Mouse (Mus musculus) layer of hippocampus, adult 18-20 months (tissue): ENCODE data around the gene Ppia. TPM values are rescaled to one million over a fixed set of nuclear protein-coding genes. Genes with fewer than 3 reads are reported as not detected.
A peak's percentile ranks its signal among the peaks of the same experiment; 100 is the strongest.
"Not testable (repeated sequence)": the region's sequence is repeated elsewhere in the genome, so short reads cannot be mapped to it uniquely, and the experiment has no call there.

ENCODE experiments used
- DNase-seq, 2 experiments: peaks; one replicate each; pipeline ENCODE4 v3.0.0; 2022; ENCODE audit warnings: low spot score in 2 of 2
- long read RNA-seq: library from polyadenylated mRNA; stranded (forward); transcript quantifications from one replicate; pipeline ENCODE4 v2.0.0, GENCODE M21; 2021
- total RNA-seq, 2 experiments: library from RNA; stranded (reverse); gene quantifications; 2 replicates each; pipeline ENCODE4 v1.2.3; 2021

Gene Ppia
- total RNA-seq, result 1,000 to 10,000 TPM; 1,682 to 1,687 TPM
- long read RNA-seq, transcript Ppia-202 (5 exons, 1,170 nt), result major isoform, 657 of 677 reads
- long read RNA-seq, partial matches to known transcripts, result 10 of 677 reads
- long read RNA-seq, other reads (novel, unspliced or antisense), result 7 of 677 reads

DNA sequence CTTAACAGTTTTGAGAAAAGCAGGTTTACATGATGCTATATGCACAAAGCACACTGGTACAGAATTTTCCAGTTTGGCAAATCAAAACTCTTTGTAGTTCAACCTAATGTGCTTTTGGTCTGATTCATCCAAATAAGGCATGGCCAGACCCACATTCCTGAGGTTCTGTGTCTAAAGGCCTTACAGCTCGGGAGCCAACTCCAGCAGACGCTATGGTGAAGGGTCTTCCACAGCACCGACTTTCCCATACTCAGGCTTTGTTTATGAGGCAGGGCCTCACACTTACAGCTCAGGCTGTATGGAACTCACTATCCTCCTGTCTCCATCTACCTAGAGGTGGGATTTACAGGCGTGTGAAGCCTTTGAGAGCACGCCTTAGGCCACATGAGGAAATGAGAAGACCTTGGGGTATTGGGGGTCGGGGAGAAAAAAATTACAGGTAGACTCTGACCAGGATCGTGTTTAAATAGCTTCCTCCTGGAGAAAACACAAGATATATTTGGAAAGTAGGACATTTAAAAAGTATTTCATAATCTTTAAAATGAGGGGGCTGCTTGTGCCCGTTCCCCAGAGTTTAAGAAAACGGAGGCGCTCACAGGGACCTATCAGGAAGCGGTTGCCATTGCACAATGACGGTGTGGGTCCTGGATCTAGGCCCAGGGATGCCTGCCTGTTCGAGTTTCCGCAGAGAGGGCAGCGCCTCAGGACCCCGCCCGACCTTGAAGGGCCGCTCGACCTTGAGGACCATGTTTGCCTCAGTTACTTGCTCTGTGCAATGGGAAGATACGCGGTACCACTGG, at the start of gene Ppia:
Gene Ppia (plus strand): TSS at position 693 of the 800 bp plus-strand sequence.
- DNase-seq, result peak in 1 of 2 experiments; percentile 40

DNA sequence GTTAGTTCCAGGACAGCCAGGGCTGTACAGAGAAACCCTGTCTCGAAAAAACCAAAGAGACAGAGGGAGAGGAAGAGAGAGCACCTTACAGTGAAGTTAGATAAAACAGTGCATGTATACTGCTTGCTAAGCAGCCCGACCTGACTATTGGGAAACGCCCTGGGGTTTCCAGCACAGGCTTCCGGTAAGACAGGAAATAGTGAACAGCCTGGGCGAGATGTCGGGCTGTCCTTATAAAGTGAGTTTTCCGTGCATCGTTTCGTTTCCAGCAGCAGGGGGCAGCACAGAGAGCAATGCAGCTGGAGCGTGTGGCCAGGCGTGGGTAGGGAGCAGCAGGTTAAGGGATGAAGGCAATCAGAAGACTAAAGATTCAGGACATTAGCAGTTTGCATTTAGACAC, 49.4 kb upstream of the Ppia start:
- DNase-seq, result peak; percentile 25 to 65

DNA sequence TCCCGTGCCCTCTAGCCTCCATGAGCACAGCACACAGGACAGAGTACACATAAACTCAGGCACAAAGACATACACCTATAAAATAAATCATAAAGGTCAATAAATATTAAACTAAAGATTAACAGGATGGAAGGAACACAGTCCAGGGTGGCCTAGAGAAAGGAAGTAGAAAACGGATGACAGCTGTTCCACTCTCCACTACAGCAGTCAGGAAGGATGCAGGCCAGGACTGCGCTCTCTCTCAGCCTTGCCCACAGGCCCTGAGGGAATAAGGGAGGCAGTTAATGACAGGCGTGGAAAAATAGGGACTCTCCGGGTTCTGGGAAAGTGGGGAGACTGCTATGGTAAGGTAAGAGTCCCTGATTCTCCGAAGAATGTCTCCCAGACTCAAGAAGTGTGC, 48.8 kb upstream of the Ppia start:
- no peak for DNase-seq

DNA sequence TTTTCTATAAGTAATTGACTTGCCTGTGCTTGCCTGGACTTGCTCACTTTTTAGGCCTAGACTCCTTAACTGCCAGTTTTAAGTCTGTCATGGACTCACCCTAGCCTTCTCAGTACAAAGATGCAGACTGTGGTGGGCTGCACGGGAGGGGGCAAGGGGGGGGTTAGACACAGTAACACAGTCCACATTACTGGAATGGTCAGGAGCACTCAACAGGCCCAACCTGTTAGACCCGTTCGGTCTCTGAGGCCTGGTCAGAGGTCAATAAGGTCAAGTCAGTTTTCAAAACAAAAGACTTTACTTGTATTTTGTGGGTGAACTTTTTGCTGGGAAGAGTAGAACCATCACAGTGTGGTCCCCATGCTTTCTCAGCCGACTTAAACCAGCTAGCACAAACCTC, 48.1 kb upstream of the Ppia start:
- no peak for DNase-seq

DNA sequence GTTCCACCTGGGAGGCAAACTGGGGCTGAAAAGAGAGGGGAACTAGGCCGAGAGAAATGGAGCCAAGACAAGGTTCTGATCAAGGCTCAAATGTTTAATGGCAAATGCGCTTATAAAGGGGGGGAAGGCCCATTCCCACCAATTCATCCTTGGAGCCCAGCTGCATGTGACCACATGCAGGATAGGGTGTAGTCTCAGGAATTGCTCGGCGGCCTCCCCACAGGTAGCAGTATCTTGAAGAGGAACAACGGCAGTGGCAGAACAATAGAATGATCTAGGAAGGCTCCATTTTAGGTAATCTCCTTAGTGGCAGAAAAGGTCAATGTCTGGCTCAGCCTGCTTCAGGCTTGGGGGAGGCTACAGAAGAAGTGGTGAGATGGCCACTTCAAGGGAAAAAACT, 47.3 kb upstream of the Ppia start:
- not testable (repeated sequence) for DNase-seq

DNA sequence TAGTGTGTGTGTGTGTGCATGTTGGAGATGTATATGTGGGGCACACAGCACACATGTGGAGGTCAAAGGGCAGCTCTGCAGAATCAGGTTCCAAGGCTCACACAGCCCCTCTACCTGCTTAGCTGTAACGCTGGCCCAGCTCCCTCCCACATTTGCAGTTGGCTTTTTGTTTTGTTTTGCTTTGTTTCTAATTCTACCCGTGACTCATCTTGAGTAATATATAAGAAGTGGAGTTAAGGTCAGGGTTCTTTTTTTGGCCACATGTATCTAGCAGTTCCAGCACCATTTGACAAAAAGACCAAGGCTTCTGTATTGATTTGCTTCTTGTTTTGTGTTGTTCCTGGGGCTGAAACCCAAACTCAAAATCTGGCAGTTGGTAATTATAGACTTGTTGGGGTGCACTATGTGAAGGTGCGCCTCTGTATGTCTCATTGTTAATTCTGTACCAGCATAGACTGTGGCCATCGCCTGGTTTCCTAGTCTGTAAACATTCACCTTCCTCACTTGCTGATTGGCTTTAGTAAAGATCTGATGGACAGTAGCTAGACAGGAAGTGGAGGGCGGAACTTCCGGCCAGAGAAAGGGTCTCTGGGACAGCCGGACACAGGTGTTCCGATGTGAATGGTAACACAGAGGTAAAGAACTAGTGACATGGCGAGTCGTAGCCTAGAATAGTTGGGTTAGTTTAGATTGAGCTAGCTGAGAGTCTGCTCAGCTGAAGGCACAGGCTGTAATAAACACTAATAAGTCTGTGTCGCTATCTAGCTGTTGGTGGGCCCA, 43.7 kb upstream of the Ppia start:
- DNase-seq, result no peak

DNA sequence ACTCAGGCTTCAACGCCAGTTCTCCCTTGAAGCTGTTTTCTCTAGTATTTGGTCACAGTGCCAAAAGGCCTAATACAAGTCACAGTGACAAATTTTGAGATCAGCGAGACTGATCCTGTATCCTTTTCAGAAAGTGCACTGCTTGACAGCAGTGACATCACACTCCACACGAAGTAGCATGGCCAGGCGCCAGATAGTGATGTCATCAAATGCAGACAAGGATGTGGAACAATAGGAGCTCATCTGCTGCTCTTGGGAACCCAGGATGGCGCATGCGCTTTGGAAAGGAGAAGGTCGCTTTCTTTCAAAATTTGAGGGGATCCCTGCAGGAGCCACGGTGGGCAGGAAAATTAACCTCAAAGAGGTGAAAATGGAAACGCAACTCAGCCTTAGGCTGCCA, 42.5 kb upstream of the Ppia start:
- DNase-seq, result no peak

DNA sequence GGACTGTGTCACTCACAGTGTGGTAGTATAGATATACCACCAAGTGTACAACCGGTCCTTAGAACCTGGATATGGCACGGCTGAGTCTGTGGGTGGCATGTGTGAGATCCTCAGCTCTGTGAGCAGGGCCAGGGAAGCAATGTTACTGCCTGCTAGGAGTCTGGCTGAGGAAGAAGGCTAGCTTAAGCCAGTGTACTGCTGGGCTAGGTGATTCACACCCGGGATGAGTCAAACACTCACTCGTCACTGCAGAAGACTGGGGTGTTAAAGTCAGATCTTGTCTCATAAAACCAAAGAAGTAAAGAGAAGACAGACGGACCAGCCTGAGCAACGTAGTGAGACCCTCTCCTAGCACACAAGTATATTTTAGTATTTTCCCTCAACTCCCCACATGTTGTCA, 34.3 kb upstream of the Ppia start:
- DNase-seq, result no peak

DNA sequence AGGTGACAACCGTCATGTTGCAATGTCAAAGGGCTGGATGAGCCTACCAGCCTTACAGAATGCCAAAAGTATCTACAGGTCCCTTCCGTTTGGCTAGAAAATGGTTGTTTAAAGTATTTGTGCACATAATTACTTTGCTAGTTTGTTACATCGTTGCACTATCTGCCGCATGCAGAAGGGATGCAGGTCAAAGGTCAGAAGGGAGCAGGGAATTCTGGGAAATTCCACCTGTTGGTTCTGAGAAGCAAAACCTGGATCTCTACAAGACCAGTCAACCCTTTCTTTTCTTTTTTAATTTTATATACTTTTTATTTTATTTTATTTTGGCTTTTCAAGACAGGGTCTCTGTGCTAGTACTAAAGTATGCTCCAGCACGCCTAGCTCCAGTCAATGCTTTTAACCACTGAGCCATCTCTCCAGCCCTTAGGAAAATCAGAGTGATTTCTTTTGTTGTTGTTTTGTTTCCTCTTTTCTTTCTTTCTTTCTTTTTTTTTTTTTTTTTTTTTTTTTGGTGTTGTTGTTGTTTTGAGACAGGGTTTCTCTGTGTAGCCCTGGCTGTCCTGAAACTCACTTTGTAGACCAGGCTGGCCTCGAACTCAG, 27.0 kb upstream of the Ppia start:
- no peak for DNase-seq

DNA sequence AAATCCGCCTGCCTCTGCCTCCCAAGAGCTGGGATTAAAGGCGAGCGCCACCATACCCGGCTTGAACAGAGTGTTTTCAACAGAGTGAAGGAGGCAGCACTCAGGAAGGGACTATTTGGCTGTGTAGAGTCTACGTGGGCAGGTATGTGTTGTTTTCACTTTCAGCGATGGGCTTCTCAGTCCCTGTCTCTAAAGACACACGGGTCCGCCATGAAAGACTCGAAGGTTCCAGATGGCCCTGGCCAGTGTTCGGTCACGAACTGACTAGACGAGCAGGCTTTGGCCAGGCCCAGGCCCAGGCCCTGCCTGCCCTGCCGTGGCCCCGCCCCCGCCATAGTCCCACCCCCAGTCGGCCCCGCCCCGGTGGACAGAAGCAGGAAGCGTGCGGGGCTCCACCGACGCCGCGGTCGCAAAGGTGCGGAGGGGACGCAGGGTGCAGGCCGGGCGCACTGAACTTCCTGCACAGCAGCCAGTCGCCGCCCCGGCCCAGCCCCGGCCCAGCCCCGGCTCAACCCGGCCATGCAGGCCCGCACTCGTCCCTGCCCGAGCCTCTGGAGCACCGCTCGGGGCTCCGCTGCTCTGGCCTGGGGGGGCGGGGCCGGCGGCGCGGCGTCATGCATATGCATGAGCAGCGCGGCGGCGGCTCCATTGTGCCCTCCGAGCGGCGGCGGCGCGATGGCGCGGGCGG, 26.4 kb upstream of the Ppia start, which contains the start of gene Zmiz2:
Gene Zmiz2 (plus strand): TSS at position 349 of the 688 bp plus-strand sequence.
- DNase-seq, result peak; percentile 92 to 96

DNA sequence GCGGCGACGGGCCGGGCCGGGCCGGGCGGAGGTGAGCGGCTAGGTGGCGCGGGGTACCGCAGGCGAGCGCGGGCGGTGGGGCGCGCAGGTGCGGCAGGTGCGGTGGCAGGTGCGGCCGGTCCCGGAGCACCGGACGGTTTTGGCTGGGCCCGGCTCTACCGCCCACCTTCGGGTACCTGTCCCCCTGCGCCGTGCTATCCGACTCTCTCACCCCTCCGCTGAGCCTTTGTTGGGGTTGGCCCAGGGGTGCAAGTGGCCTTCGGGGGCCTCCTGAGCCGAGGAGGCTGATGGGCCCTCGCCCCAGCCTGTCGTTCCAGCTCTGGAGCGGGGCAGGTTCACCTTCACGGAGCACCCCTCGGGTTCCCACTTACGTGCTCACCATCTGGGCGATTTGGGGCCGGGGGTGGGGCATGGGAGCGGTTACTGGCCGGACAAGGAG, 25.7 kb upstream of the Ppia start:
- no peak for DNase-seq

DNA sequence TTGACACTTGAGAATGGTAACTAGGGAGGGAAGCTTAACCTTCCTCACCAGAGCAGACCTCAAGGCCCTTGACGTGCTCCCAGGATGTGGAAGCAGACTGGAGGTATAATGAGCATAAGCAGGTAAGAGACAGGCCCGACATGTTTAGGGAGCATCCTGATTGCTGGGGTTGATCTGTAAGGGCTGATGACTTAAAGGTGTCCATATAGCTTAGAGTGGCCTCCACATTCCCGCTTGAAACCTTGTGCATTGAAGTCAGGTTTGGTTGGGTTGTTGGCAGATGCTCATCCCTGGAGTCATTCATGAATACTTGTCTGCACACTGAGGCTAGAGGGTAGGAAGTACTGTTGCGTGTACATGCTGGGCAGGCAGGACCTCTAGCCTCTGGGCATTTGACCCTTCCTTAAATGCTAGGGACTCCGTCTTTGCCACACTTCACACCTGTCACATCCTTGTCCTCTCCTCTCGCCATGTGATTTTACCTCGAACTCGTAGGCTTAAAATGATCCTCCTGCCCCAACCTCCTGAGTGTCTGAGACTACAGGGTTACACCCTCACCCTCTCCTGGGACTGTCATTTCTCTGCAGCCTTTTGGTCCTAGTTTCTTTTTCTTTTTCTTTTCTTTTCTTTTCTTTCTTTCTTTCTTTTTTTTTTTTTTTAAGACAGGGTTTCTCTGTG, 24.7 kb upstream of the Ppia start:
- no peak for DNase-seq

DNA sequence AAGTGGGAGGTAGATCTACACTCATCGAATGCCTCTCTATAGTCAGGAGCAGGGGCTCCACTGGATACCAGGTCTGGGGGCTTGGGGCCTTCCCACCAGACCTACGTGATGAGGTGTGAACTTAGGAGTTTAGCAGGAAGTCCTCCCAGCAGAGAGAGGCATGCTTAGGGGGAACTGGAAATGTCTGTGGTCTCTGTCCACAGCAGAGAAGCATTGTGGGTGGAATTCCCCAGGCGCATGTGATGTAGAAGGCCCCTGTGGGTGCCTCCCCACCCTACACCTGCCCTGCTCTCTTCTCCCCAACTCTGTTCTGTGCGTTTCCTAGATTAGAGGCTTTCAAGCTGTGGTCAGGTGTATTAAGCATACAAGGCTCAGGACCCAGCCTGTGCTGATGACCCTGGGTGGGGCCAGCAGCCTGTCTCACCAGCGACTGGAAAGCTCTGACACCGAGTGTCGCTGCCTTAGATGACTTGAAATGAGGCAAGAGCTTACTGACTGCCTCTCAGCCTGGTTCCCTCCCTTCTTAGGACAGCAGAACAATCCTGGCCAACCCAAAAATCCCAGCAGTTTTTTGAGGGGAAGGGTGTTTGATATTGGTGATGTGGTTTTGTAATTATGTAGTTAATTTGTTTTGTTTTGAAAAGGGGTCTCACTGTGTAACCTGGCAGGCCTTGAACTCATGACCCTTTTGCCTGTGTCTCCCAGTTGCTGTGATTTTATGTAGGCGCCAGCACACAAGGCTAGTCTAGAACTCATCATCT, 23.5 kb upstream of the Ppia start:
- DNase-seq, result no peak

DNA sequence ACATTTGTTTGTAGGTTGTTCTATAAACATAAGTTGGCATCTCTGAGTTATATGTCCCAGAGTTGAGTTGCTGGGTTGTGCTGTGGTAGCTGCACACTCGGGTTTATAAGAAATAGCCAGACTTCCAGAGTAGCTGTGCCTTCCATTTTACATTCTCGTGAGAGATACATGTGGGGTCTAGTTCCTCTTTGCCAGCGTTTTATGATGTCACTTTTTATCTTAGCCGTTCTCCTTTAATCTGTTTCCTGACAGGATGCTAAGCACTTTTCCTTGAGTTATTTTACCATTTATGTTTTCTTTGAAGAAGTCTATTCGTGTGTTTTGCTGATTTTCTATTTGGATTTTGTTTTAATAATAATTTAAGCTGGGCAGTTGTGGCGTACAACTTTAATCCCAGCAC, 22.4 kb upstream of the Ppia start:
- DNase-seq, result no peak

DNA sequence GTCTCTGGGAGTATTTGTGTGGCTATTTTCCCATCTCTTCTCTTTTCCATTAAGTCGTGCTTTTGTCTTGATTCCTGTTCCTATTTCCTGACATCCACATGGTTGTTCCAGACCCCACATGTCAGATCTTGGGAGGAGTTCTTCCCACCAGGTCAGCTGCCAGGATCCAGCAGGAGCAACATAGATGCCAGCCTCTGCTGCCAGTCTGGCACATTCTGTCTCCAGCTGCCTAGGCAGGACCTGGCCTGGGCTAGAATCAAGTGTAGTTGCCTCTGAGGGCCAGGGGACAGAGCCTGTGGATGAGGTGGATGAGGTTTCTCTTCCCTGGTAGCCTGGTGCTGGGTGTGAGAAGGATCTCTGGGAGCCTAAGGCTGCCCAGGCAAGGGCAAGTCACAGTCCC, 21.4 kb upstream of the Ppia start:
- peak in 1 of 2 experiments; percentile 3 for DNase-seq

DNA sequence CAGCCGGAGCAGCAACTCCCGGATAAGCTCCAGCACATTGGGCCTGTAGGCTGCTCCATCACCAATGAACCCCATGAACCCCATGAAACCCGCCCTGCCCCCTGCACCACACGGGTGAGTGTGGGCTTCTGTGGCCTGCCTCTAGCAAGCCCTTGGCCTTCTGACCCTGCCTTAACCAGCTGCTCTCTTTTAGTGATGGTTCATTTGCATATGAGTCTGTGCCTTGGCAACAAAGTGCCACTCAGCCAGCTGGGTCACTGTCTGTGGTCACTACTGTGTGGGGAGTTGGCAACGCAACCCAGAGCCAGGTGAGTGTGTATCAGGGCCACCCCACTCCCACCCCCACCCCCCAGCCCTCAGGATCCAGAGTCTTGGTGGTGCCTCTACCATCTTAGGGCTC, 19.7 kb upstream of the Ppia start:
- no peak for DNase-seq

DNA sequence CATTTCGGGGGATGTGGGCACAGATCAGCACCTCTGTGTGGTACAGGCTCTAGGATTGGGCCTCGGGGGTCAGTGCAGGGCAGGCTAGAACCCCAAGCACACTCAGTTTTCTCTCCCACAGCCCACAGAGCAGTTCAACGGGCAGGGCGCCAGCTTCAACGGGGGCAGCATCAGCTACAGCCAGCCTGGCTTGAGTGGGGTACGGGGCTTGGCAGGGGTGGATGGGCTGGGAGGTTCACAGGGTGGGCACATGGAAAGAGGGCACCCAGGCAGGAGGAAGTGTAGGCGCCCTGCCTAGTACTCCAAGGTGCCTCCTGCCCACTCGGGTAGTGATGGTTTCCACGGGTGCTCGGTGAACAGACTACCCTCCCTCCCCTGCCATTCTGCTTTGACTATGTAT, 17.1 kb upstream of the Ppia start:
- DNase-seq, result peak in 1 of 2 experiments; percentile 14

DNA sequence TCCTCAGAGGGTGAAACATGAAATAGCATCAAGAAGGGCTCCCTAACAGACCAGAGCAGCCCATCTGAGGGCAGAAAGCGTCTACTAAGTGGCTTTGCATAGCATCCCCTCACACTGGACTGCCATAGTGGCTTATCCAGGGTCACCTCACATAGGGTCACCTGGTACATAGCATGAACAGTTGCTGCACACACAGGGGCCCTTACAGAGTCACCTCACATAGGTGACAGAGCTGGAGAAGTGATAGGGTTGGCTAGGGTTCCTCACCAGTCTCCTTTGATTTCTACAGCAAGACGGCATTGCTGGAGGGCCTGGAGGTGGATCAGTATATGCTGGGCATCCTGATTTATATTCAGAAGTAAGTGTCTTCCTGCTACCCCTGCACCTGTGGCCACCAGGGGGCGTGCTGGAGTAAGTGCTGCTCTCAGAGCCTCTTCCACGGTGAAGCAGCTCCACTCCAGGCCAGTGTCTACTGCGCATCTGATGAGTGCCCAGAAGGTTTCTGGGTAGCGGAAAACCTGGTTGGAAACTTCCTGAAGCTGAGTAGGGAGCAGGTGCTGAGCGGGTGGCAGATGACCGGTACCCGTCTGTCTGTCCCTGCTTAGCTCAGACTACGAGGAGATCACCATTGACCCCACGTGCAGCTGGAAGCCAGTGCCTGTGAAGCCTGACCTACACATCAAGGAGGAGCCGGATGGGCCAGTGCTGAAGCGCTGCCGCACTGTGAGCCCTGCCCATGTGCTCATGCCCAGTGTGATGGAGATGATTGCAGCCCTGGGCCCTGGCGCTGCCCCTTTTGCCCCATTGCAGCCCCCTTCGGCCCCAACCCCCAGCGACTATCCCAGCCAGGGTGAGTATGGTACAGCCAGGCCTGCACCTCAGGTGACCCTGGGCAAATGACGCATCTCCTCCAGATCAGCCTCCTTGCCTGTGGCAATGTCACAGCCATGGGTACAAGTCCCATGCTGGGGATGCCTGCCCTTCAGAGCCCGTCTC, 12.4 kb upstream of the Ppia start:
- DNase-seq, result peak in 1 of 2 experiments; percentile 68
